Comparison of ENCODE assay signal across 12 mouse cellular contexts in genomic region chr3:108406306-108406885, GRCm38 (mm10). TPM values are rescaled to one million over a fixed set of nuclear protein-coding genes. Genes with fewer than 3 reads are reported as not detected.
DNase-seq lines count a peak whose midpoint lies in the region; ATAC-seq and TF ChIP-seq lines count a peak whose summit lies in the region.
"Had no signal": no experiment of that assay in that cellular context is flagged by ENCODE, and none has a peak within 500 bp of the region (broad histone marks: within the 10 kb centered on the region; RNA-seq: fewer than 3 reads in every experiment).

No protein-coding gene starts in this region.

- H3K36me3 ChIP-seq in kidney, embryonic 14.5 days (ENCODE audit: control insufficient read depth, insufficient read depth, low read length): peaks cover 17% of the 10 kb centered on the region
- no peaks in the 10 kb centered on the region for H3K36me3 ChIP-seq in E14TG2a.4 (ENCODE audit: insufficient read depth, low read length)
- H3K36me3 ChIP-seq in forebrain, embryonic 14.5 days (ENCODE audit: control insufficient read depth, insufficient read depth, low read length): peaks cover 76% of the 10 kb centered on the region
- peaks cover 32% of the 10 kb centered on the region for H3K36me3 ChIP-seq in midbrain, embryonic 11.5 days (ENCODE audit: control insufficient read depth, insufficient read depth, low read length)
- H3K36me3 ChIP-seq in kidney, embryonic 16.5 days (ENCODE audit: insufficient read depth, low read length): peaks cover 15% of the 10 kb centered on the region; the same call in 1 of the 2 replicates

- no peaks in the 10 kb centered on the region for H3K9me3 ChIP-seq in kidney, embryonic 14.5 days (ENCODE audit: control insufficient read depth, low read length)
- no peaks in the 10 kb centered on the region for H3K9me3 ChIP-seq in E14TG2a.4 (ENCODE audit: low read length)
- H3K9me3 ChIP-seq in forebrain, embryonic 14.5 days (replicated peaks; ENCODE audit: control insufficient read depth, low read length): no peaks in the 10 kb centered on the region
- no peaks in the 10 kb centered on the region for H3K9me3 ChIP-seq in midbrain, embryonic 11.5 days (ENCODE audit: control insufficient read depth, low read length)
- H3K9me3 ChIP-seq in kidney, embryonic 16.5 days (ENCODE audit: low read length): no peaks in the 10 kb centered on the region

- TF ChIP-seq CTCF in E14TG2a.4 (conservative IDR thresholded peaks at IDR 0.05; ENCODE audit: low read length): no peak
- no peak for TF ChIP-seq CTCF in gastrocnemius, adult 2 months (IDR thresholded peaks at IDR 0.05)

- intact Hi-C loops in gastrocnemius, adult 2 months (cut with DNase I): no loop called here

- H3K9ac ChIP-seq in kidney, embryonic 14.5 days (ENCODE audit: low read depth, low read length): no peak overlapping the region
- H3K9ac ChIP-seq in forebrain, embryonic 14.5 days (ENCODE audit: low read length): peak overlapping the region; percentile 17; the same call in 1 of the 2 replicates
- H3K9ac ChIP-seq in midbrain, embryonic 11.5 days (ENCODE audit: low read length): peak overlapping the region; percentile 28
- H3K9ac ChIP-seq in kidney, embryonic 16.5 days (replicated peaks; ENCODE audit: low read length): no peak overlapping the region

- H3K27ac ChIP-seq in kidney, embryonic 14.5 days (ENCODE audit: low read depth, low read length): 0 out of 2 replicates have a peak overlapping the region, but pooled peaks have one; percentile 24
- H3K27ac ChIP-seq in forebrain, embryonic 14.5 days (ENCODE audit: low read depth, low read length): peak overlapping the region; percentile 52
- peak overlapping the region; percentile 85 for H3K27ac ChIP-seq in midbrain, embryonic 11.5 days (ENCODE audit: low read depth, low read length)
- no peak overlapping the region for H3K27ac ChIP-seq in gastrocnemius, adult 2 months
- H3K27ac ChIP-seq in kidney, embryonic 16.5 days (ENCODE audit: low read length): no peak overlapping the region

- peaks cover 25% of the 10 kb centered on the region for H3K4me1 ChIP-seq in kidney, embryonic 14.5 days (ENCODE audit: control insufficient read depth, insufficient read depth, low read length)
- peaks cover 68% of the 10 kb centered on the region for H3K4me1 ChIP-seq in E14TG2a.4 (replicated peaks; ENCODE audit: low read depth, low read length)
- peaks cover 35% of the 10 kb centered on the region for H3K4me1 ChIP-seq in forebrain, embryonic 14.5 days (ENCODE audit: control insufficient read depth, insufficient read depth, low read length)
- peaks cover 53% of the 10 kb centered on the region for H3K4me1 ChIP-seq in midbrain, embryonic 11.5 days (ENCODE audit: control insufficient read depth, insufficient read depth, low read length)
- H3K4me1 ChIP-seq in kidney, embryonic 16.5 days (ENCODE audit: insufficient read depth, low read length): peaks cover 43% of the 10 kb centered on the region

- DNase-seq in kidney, postnatal 14 days: no peak
- no peak for DNase-seq in forebrain, embryonic 14.5 days (ENCODE audit: low spot score)
- peak; percentile 91 for DNase-seq in midbrain, embryonic 11.5 days (ENCODE audit: low spot score, missing footprints)
- no peak for DNase-seq in gastrocnemius, adult 2 months
- no peak for DNase-seq in lung, postnatal 25 days (ENCODE audit: low spot score)
- DNase-seq: cerebellum, adult 9-10 months; lung, postnatal 14 days had no signal

- no peak overlapping the region for H3K4me2 ChIP-seq in kidney, embryonic 14.5 days (replicated peaks; ENCODE audit: low read depth, low read length)
- H3K4me2 ChIP-seq in forebrain, embryonic 14.5 days (ENCODE audit: low read length): no peak overlapping the region
- no peak overlapping the region; the same call in 1 of the 2 replicates for H3K4me2 ChIP-seq in midbrain, embryonic 11.5 days
- H3K4me2 ChIP-seq in kidney, embryonic 16.5 days (replicated peaks; ENCODE audit: low read depth, low read length): no peak overlapping the region

- WGBS in kidney, embryonic 14.5 days: 89% methylated on average over 24 of the region's 24 CpGs
- 74% methylated on average over 24 of the region's 24 CpGs for WGBS in forebrain, embryonic 14.5 days
- WGBS in midbrain, embryonic 11.5 days: 80% methylated on average over 24 of the region's 24 CpGs
- WGBS in kidney, embryonic 16.5 days: 88% methylated on average over 24 of the region's 24 CpGs

- ATAC-seq in kidney, embryonic 14.5 days (ENCODE audit: low FRiP score, low TSS enrichment): no peak
- no peak for ATAC-seq in forebrain, embryonic 14.5 days
- no peak for ATAC-seq in midbrain, embryonic 11.5 days (ENCODE audit: low FRiP score)
- no peak for ATAC-seq in kidney, embryonic 16.5 days (ENCODE audit: low FRiP score, low TSS enrichment)
- ATAC-seq: intestine, postnatal 0 days had no signal

- H3K4me3 ChIP-seq in kidney, embryonic 14.5 days (ENCODE audit: low read length): no peak overlapping the region
- H3K4me3 ChIP-seq in E14TG2a.4 (replicated peaks; ENCODE audit: low read length): peak overlapping the region; percentile 64
- H3K4me3 ChIP-seq in forebrain, embryonic 14.5 days (ENCODE audit: low read depth, low read length): no peak overlapping the region
- H3K4me3 ChIP-seq in midbrain, embryonic 11.5 days (ENCODE audit: low read depth, low read length): no peak overlapping the region
- H3K4me3 ChIP-seq in gastrocnemius, adult 2 months: no peak overlapping the region
- no peak overlapping the region for H3K4me3 ChIP-seq in kidney, embryonic 16.5 days (ENCODE audit: low read length)

- H3K27me3 ChIP-seq in kidney, embryonic 14.5 days (ENCODE audit: control insufficient read depth, insufficient read depth, low read length): no peaks in the 10 kb centered on the region
- H3K27me3 ChIP-seq in E14TG2a.4 (ENCODE audit: insufficient read depth, low read length): peaks cover 78% of the 10 kb centered on the region
- H3K27me3 ChIP-seq in forebrain, embryonic 14.5 days (replicated peaks; ENCODE audit: control insufficient read depth, insufficient read depth, low read length): no peaks in the 10 kb centered on the region
- no peaks in the 10 kb centered on the region for H3K27me3 ChIP-seq in midbrain, embryonic 11.5 days (ENCODE audit: control insufficient read depth, insufficient read depth, low read length)
- H3K27me3 ChIP-seq in kidney, embryonic 16.5 days (ENCODE audit: insufficient read depth, low read length): no peaks in the 10 kb centered on the region

RNA-seq across cellular contexts. Expression of gene Celsr2, which starts 9.0 kb away (rescaled TPM):
- polyA plus RNA-seq in kidney, embryonic 14.5 days (2014; fragmentation: Nextera tagmentation; extraction: Ambion mirVana): 22.1 and 27.9 TPM in 2 replicates
- 38.4 and 39.9 TPM in 2 replicates for polyA plus RNA-seq in forebrain, embryonic 14.5 days (2014; fragmentation: Nextera tagmentation; extraction: Ambion mirVana)
- polyA plus RNA-seq in midbrain, embryonic 11.5 days (2014; fragmentation: Nextera tagmentation; extraction: Ambion mirVana): 61.9 and 65.2 TPM in 2 replicates
- 1 to 10 TPM; 6.4 to 8.8 TPM for total RNA-seq in gastrocnemius, adult 2 months (2021)
- 21.7 and 22.1 TPM in 2 replicates for polyA plus RNA-seq in kidney, embryonic 16.5 days (2015; fragmentation: Nextera tagmentation; extraction: Ambion mirVana)

RNA-seq across cellular contexts. Expression of gene Psrc1, which starts 22.8 kb away (rescaled TPM):
- 48.9 and 51.4 TPM in 2 replicates for polyA plus RNA-seq in kidney, embryonic 14.5 days (2014; fragmentation: Nextera tagmentation; extraction: Ambion mirVana)
- polyA plus RNA-seq in forebrain, embryonic 14.5 days (2014; fragmentation: Nextera tagmentation; extraction: Ambion mirVana): 32.6 and 42.0 TPM in 2 replicates
- 59.3 and 68.1 TPM in 2 replicates for polyA plus RNA-seq in midbrain, embryonic 11.5 days (2014; fragmentation: Nextera tagmentation; extraction: Ambion mirVana)
- total RNA-seq in gastrocnemius, adult 2 months (2021): not detected
- polyA plus RNA-seq in kidney, embryonic 16.5 days (2015; fragmentation: Nextera tagmentation; extraction: Ambion mirVana): 47.6 and 48.8 TPM in 2 replicates

RNA-seq across cellular contexts. Expression of gene Sars, which starts 38.6 kb away (rescaled TPM):
- polyA plus RNA-seq in kidney, embryonic 14.5 days (2014; fragmentation: Nextera tagmentation; extraction: Ambion mirVana): 106 and 120 TPM in 2 replicates
- 227 and 241 TPM in 2 replicates for polyA plus RNA-seq in forebrain, embryonic 14.5 days (2014; fragmentation: Nextera tagmentation; extraction: Ambion mirVana)
- 196 and 213 TPM in 2 replicates for polyA plus RNA-seq in midbrain, embryonic 11.5 days (2014; fragmentation: Nextera tagmentation; extraction: Ambion mirVana)
- total RNA-seq in gastrocnemius, adult 2 months (2021): 100 to 1,000 TPM; 116 to 135 TPM
- polyA plus RNA-seq in kidney, embryonic 16.5 days (2015; fragmentation: Nextera tagmentation; extraction: Ambion mirVana): 134 and 142 TPM in 2 replicates

RNA-seq across cellular contexts. Expression of gene Mybphl, which starts 41.7 kb away (rescaled TPM):
- not detected in 2 replicates for polyA plus RNA-seq in kidney, embryonic 14.5 days (2014; fragmentation: Nextera tagmentation; extraction: Ambion mirVana)
- polyA plus RNA-seq in forebrain, embryonic 14.5 days (2014; fragmentation: Nextera tagmentation; extraction: Ambion mirVana): not detected in 2 replicates
- 0.12 TPM in 1 of 2 replicates, not detected in the other for polyA plus RNA-seq in midbrain, embryonic 11.5 days (2014; fragmentation: Nextera tagmentation; extraction: Ambion mirVana)
- not detected for total RNA-seq in gastrocnemius, adult 2 months (2021)
- polyA plus RNA-seq in kidney, embryonic 16.5 days (2015; fragmentation: Nextera tagmentation; extraction: Ambion mirVana): 0.14 TPM in 1 of 2 replicates, not detected in the other
- total RNA-seq: adrenal gland, postnatal 4 days had no signal
- polyA plus RNA-seq: intestine, postnatal 0 days had no signal

Comparison
In these comparisons a context has a peak if more than half of its experiments do, and no peak if none do; other contexts are left out.
1. H3K27ac ChIP-seq: peak in kidney, embryonic 14.5 days (single experiment), forebrain, embryonic 14.5 days (single experiment) and midbrain, embryonic 11.5 days (single experiment); none in gastrocnemius, adult 2 months (single experiment) and kidney, embryonic 16.5 days (single experiment).
2. H3K9ac ChIP-seq: peak in forebrain, embryonic 14.5 days (single experiment) and midbrain, embryonic 11.5 days (single experiment); none in kidney, embryonic 14.5 days (single experiment) and kidney, embryonic 16.5 days (single experiment).